Mouse (Mus musculus) left cerebral cortex, adult 18-20 months (tissue): ENCODE data around the gene Scly. TPM values are rescaled to one million over a fixed set of nuclear protein-coding genes. Genes with fewer than 3 reads are reported as not detected.

Experiments used
- DNase-seq, 2 experiments: peaks; one replicate each; pipeline ENCODE4 v3.0.0; 2021 to 2022; ENCODE audit warnings: low spot score in 2 of 2, mixed read lengths in 1 of 2
- long read RNA-seq, 2 experiments: library from polyadenylated mRNA; stranded (forward); transcript quantifications; one replicate each; pipeline ENCODE4 v2.0.0; 2021
- total RNA-seq, 2 experiments: library from RNA; stranded (reverse); gene quantifications; 2 replicates each; pipeline ENCODE4 v1.2.3; 2021

Gene Scly
- 10 to 100 TPM; 18.8 to 20.8 TPM for total RNA-seq
- long read RNA-seq, experiment 1, partial matches to known transcripts = 1 of 7 reads
- long read RNA-seq, experiment 1, other reads (novel, unspliced or antisense) = 1 of 7 reads
- long read RNA-seq, experiment 2, transcript Scly-201 (12 exons, 2,202 nt) = major isoform, 11 of 15 reads
- long read RNA-seq, experiment 2, partial matches to known transcripts = 0 of 15 reads
- long read RNA-seq, experiment 2, other reads (novel, unspliced or antisense) = 2 of 15 reads

- DNase-seq = peak; percentile 90 to 96
These were observed at the start of gene Scly for GRCm38 (mm10) chr1:91297799-91298744. Gene Scly, plus strand, starts transcription at chr1:91298338.

DNA sequence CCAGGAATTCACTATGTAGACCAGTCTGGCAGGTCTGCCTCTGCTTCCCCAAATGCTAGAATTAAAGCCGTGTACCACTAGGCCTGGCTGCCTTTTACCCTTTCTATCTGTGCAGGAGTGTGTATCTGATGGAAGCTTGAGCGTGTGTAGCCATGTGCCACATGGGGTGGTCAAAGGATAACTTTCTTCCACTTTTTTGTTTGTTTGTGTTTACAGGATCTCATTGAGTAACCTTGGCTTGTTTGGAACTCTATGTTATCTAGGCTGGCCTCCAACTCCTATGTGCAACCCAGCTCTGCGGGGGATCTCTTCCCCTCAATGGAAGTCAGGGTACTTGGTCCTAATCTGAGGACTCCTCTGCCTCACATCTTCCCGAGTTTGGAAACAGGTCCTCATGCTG lies 49.2 kb upstream of the Scly start:
- no peak for DNase-seq

- DNase-seq = peak; percentile 91 to 97
These were observed 48.3 kb upstream of the Scly start, which contains the start of gene Ube2f for GRCm38 (mm10) chr1:91249564-91250414. Gene Ube2f, plus strand, starts transcription at chr1:91250304.

DNA sequence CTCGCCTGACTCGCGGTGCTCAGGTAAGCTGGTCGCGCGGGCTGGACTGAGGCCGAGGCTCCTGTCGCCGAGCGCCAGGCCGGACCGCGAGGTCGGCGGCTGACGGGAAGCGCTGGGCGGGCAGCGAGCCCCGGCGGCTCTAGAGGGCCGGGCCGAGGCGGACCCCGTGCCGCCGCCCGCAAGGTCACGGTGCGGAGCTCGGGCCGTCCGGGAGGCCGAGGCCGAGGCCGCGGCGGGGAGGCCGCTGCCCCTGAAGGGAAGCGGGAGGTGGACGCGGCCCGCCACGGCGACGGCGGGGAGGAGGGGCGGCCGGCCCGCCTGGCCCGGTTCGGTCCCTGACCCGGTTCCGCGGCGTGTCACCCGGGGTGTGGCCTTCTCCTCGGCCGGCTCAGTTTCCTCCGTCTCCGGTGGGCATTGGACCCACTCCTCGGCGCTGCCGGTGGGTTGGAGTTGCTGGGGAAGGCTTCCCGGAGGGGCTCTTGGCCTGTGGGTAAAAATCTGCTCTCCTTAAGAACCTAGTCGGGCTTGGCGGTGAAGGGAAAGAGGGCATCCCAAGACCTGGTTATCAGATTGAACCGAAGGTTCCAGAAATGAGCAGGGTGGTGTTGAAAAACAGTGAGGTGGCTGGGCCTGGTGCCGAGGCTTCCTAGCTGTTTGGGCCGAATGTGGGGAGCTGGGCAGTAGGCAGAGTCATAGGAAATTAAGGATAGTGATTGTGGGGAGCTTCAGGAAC lies 47.6 kb upstream of the Scly start:
- peak in 1 of 2 experiments; percentile 15 for DNase-seq

DNA sequence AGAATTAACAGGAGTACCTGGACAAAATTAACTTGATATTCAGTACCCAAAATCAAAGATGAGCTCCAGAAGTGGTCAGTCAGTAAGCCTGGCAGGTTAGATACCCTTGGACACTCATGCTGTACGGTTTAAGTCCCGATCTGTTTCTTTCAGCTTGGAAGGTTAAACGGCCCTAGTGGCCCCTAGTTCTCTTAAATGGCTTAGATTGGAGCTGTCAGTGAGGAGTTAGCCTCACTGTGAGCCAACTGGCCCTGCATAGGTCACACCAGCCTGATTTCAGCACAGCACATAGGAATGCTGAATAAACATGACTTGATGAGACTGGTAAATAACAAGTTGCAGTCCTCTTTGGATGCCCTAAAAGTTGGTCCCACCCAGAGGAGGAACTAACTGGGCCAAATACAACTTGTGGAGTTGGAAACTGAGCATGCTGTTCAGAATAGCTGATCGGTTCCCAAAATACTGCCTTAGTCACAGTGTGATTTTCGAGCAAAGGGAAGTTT lies 46.9 kb upstream of the Scly start:
- no peak for DNase-seq

DNA sequence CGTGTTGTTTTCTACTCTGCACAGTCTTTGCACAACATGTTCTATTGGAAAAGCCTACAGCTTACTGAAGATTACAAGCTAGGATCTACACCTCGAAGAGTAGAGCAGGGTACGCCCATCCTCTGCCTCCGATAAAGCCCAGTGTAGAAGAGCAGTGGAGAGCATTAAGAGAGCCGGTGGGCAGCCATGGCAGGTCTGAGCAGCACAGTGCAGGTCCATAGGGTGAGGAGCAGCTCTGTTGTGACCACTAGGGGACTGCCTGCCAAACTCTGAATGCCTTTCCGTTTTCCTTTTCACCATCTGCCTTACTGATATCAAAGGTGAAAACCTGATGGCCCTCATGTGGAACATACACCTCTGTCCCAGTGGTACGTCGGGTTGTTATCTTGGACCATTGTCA lies 46.2 kb upstream of the Scly start:
- DNase-seq = no peak

GRCm38 (mm10) chr1:91257918-91258317 lies 40.2 kb upstream of the Scly start:
- DNase-seq = no peak

DNA sequence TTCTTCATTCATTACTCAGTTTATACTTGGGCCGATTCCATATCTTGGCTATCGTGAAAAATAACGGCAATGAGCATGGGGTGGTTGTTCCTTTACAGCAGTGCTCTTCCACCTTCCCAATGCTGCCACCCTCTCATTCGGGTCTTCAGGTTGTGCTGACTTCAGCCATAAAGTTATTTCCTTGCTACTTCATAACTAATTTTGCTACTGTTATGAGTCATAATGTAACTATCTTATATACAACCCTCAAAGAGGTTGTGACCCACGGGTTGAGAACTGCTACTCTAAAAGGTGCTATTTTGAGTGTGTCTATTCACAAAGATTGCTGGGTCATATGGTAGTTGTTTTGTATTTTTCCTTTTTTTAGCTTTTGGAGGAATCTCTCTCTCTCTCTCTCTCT lies 38.3 kb upstream of the Scly start:
- no peak for DNase-seq

- DNase-seq = no peak
These were observed 35.6 kb upstream of the Scly start for GRCm38 (mm10) chr1:91262508-91262907.

DNA sequence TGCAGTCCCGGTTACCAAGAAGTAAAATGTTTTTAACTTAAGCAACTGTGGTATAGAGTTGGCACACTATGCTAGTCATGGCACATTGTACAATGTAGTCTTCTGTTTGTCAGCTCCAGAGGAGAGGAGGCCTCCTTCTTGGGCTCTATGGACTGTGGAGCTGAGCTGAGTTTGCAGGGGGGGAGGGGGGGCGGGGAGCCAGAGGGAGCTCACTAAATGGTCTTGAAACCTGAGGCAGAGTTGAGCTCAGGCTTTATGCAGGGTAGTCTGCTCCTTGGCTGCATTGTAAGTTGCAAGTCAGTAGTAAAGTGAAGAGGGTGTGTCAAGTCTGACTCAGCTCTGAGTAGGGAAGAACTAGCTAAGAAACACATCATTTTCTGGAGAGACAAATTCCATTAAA lies 25.9 kb upstream of the Scly start:
- DNase-seq = no peak

GRCm38 (mm10) chr1:91276581-91276980 lies 21.6 kb upstream of the Scly start:
- DNase-seq = no peak

GRCm38 (mm10) chr1:91277480-91277879 lies 20.7 kb upstream of the Scly start:
- DNase-seq = no peak

GRCm38 (mm10) chr1:91278410-91279119 lies 19.6 kb upstream of the Scly start:
- no peak for DNase-seq

DNA sequence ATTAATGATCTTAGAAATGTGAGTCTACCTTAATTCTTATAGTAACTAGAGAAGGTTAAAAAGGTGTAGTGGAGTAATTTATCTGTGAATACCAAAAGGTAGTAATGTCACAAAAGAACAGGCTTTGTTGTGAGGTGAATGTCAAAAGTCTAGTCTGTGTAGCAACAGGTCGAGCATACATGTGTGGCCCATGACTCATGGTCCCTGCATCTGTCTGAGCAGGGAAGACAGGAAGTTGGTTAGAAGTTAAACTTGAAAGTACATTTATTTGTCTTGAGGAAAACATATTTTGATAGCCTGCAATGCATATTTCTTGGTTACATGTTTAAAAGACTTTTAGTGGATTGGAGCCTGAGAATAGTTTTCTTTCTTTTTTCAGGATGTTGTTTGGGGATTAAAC lies 19.0 kb upstream of the Scly start:
- no peak for DNase-seq

DNA sequence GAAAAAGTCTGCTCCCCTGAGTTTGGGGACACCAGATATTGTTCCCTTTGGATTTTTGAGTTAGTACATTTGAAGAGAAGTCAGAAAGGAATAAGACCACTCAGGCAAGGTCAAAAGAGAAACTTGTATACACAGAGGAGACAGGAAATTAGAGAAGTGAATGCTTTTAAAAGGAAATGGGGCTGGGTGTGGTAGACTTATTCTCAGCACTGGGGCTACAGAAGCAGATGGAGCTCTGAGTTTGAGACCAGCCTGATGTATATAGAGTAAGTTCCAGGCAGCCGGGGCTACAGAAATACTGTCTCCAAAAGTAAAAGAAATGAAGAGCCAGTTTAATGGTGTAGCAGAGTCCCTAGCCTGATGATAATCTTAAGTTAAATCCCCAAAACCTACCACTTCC lies 15.6 kb upstream of the Scly start:
- DNase-seq = no peak

DNA sequence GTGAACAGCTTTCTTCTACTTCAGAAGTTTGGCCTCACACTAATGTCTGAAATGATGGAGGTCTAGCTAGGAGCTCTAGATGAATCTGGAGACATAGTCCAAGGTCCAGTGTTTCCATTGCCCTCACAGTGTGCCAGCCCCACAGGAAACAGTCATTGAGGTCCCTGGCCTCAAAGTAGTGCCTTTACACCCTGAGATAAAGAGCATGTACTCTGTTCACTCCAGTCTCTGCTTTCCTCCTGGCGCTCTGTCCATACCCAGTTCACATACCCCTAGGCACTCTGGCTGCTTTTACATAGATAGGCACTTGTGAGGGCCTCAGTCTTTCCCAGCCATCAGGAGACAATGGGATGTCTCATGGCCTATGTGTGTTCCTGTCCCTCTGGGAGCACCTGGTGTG lies 8.8 kb upstream of the Scly start:
- no peak for DNase-seq

DNA sequence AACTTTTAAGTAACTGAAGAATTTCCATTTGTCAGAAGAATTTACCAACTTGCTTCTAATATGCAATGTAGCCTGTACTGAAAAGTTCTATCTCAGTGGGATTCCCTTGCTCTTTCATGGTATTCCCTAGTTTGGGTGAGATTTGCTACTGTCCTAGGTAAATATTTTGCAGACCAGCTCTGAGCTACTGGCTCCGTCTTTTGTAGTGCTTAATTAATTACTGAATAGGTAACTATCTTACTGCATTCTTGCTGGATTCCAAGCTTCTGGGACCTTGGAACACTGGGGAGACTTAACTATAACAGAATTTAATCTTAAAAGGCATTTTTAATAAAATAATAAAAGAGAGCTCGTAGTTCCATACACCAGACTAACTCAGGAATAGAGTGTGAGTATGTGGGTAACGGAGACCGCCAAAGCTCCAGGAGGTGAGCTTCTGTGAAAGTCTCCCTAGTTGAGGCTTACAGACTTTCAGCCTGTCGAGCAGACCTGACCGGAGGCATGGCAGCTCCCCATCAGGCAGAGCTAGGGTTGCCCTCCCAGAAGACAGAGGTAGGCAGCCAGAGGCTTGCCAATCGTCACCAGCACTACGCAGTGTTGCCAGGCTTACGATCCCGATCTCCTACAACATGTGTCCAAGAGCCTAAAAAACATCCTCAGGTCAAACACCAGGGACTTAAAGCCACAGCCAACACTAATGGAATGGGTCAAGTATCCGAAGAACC lies 5.9 kb upstream of the Scly start:
- no peak for DNase-seq

DNA sequence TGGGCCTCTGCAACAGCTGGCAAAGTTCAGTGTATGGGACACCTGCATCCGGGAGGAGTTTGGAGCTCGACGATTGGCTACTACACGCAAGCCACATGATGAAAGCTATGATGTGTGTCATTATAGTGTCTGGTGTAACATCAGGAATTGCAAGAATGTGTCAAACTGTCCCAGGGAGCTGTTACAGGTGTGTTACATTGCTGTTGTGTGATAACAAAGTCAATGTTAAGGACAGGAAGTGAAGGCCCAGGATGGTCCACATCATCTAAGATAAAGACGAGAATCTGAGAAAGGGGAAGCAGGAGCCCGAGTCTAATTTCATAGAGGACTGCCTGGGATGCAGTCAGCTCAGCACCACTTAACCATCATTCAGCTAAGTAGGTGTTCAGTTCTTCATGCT lies 2.6 kb upstream of the Scly start:
- no peak for DNase-seq

DNA sequence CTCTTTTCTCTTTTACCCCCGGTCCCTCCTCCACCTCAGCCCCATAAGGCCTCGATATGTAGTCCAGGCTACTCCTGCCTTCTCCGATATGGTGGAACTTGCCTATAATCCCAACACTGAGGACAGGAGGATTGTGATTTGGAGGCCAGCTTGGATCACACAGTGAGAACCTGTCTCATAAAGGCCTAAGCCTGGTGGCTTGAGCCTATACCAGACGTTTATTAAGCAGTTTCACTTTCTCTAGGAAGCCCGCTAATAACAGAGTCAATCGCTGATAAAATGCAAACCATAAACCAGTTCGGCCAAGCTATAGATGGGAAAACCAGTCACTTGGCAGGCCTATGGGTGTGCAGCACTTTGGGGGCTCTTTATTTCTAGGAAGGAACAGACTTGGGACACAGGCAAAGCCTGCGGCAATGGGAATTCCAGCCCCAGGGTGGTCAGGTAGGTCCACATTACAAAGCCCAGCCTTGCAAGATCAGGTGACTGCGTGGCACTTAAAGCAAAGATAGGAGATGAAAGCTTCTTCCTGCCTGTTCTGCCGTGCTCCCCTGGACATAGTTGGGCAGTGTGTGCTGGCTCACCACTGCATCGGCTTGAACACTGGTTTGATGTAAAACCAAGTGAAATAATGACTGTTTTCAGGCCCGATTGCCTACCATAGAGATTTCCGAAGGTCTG lies 1.0 kb downstream of the Scly start:
- DNase-seq = no peak
